ENCODE assay signal across 19 mouse cellular contexts in the genomic region with DNA sequence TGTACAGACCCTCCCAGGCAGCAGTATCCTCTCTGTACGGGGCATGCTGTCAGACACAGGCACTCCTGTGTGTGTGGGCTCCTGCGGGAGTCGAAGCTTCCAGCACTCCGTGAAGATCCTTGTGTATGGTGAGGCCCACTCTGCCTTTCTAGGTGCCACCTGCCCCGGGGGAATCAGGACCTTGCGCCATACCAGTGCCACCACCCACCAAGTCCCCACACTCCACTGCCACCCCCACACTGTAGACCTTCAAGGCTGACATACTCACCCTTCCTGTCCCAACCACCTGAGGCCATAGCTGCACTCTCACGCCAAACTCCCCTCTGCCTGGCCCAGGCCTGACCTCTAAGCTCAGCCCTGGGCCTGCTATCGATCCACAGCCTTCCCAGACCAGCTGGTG. TPM values are rescaled to one million over a fixed set of nuclear protein-coding genes. Genes with fewer than 3 reads are reported as not detected.
"Had no signal": no experiment of that assay in that cellular context is flagged by ENCODE, and none has a peak within 500 bp of the region (broad histone marks: within the 10 kb centered on the region; RNA-seq: fewer than 3 reads in every experiment).

No protein-coding gene starts in this region.

- H3K36me3 ChIP-seq: kidney, embryonic 15.5 days; limb, embryonic 13.5 days; midbrain, embryonic 13.5 days; neural tube, embryonic 13.5 days had no signal

- ATAC-seq: midbrain, embryonic 13.5 days had no signal

- H3K4me2 ChIP-seq: limb, embryonic 13.5 days; midbrain, embryonic 13.5 days; neural tube, embryonic 13.5 days had no signal

- H3K9me3 ChIP-seq: kidney, embryonic 15.5 days; limb, embryonic 13.5 days; midbrain, embryonic 13.5 days; neural tube, embryonic 13.5 days had no signal

- H3K27ac ChIP-seq: kidney, embryonic 15.5 days; limb, embryonic 13.5 days; liver, embryonic 14.5 days; midbrain, embryonic 13.5 days; neural tube, embryonic 13.5 days had no signal

- H3K4me3 ChIP-seq: kidney, embryonic 15.5 days; limb, embryonic 13.5 days; midbrain, embryonic 13.5 days; myocyte; neural tube, embryonic 13.5 days had no signal

- H3K27me3 ChIP-seq: kidney, embryonic 15.5 days; limb, embryonic 13.5 days; midbrain, embryonic 13.5 days; neural tube, embryonic 13.5 days had no signal

- H3K9ac ChIP-seq: kidney, embryonic 15.5 days; limb, embryonic 13.5 days; liver, embryonic 14.5 days; midbrain, embryonic 13.5 days; neural tube, embryonic 13.5 days had no signal

- DNase-seq: kidney, postnatal 14 days; left cerebral cortex, postnatal 4 days; lung, adult 18-20 months; retina, postnatal 1 day; right cerebral cortex, postnatal 4 days; spleen, adult 18-20 months; thymus, adult 18-20 months; thymus, postnatal 14 days had no signal

RNA-seq across cellular contexts. Expression of a gene that starts 0.7 kb away (rescaled TPM):
- total RNA-seq: layer of hippocampus, adult 8-10 months; left cerebral cortex, adult 18-20 months; liver, adult 2 months; megakaryocyte-erythroid progenitor cell, adult 5-6 weeks had no signal
- polyA plus RNA-seq: liver, adult 2 months; myocyte had no signal

RNA-seq across cellular contexts. Expression of a gene that starts 19.5 kb away (rescaled TPM):
- total RNA-seq: liver, adult 2 months; megakaryocyte-erythroid progenitor cell, adult 5-6 weeks had no signal
- polyA plus RNA-seq: kidney, embryonic 15.5 days; limb, embryonic 13.5 days; liver, adult 2 months; liver, embryonic 14.5 days; lung, embryonic 16.5 days; midbrain, embryonic 13.5 days; myocyte; neural tube, embryonic 13.5 days had no signal
